Mouse (Mus musculus): Measurements from ENCODE around the gene Rspo3. TPM values are rescaled to one million over a fixed set of nuclear protein-coding genes. Genes with fewer than 3 reads are reported as not detected.

Rspo3 gene
- polyA plus RNA-seq (2016; fragmentation: Nextera tagmentation; extraction: Ambion mirVana): 7.0 and 27.4 TPM in 2 replicates

DNA sequence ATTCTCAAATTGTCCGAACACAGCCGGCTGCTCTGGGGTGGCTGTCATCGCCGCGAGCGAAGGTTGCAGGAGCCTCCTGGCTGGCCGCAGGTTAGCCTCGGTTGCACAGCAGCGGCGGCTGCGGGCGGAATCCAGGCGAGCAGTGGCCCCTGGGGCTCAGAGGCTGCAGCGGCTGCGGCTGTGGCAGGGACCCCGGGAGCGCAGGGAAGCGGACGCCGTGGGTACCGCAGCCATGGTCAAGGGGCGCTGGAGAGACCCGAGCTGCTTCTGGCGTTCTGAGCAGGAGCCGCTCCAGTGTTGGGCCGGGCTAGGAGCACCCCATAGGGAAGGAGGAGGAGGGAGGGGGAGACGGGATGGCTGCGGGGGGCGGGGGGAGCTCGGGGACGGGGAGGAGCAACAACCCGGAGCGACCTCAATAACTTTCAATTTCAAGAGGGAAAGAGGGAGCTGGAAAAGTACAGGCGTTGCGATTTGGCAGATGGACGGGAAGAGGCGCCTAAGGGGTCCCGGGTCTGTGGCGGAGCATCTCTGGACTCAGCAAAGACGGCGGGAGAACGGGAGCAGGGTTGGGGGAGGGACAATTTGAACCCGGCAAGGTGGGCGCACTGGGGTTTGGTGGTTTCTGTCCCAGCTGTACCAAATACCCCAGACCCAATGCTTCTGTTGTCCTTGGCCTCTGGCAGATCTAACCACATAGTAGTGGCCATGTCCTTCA lies at the start of gene Rspo3:
TSS of gene Rspo3 (minus strand) at position 322 of the 715 bp plus-strand sequence.
- Histone ChIP-seq H3K9me3 (no peaks in the 10 kb centered on the region), H3K4me1 (peaks cover 20% of the 10 kb centered on the region), H3K9ac (replicated peaks) (peak within 1 kb of the TSS; percentile 52), H3K36me3 (no peaks in the 10 kb centered on the region), H3K27me3 (peaks cover 39% of the 10 kb centered on the region), H3K4me2 (replicated peaks) (peak within 1 kb of the TSS; percentile 88), H3K4me3 (peak within 1 kb of the TSS; percentile 56), H3K27ac (replicated peaks) (peak within 1 kb of the TSS; percentile 30; the same call in 1 of the 2 replicates)
- peak; percentile 84 for ATAC-seq (ENCODE audit: low FRiP score, low read depth)
- under 1% methylated on average over 44 of the region's 44 CpGs for WGBS

DNA sequence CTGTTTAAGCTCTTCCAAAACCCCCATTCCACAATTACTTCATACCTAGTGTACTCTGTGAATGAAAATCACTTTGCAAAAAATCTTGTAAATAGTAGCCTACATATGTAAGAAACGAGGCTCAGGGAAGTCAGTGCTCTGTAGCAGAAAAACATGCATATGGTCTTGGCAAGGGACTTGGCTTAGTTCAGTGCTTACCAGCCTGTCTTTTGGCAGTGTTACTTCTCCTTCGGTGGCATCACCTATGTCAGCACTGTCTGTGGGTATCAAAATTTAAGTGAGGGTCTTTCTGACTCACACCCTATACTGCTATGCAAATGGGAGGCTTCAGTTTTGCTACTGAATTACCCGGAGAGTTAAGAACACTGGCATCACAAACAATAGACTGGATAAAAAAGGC lies 46.3 kb upstream of the Rspo3 start:
- 67% methylated on average over 3 of the region's 3 CpGs for WGBS
- ATAC-seq (ENCODE audit: low FRiP score, low read depth): no peak
- Histone ChIP-seq H3K4me3 (no peak overlapping the region), H3K36me3 (no peaks in the 10 kb centered on the region), H3K9ac (replicated peaks) (no peak overlapping the region), H3K27ac (replicated peaks) (no peak overlapping the region), H3K27me3 (no peaks in the 10 kb centered on the region), H3K4me2 (replicated peaks) (no peak overlapping the region), H3K4me1 (no peaks in the 10 kb centered on the region), H3K9me3 (no peaks in the 10 kb centered on the region)

DNA sequence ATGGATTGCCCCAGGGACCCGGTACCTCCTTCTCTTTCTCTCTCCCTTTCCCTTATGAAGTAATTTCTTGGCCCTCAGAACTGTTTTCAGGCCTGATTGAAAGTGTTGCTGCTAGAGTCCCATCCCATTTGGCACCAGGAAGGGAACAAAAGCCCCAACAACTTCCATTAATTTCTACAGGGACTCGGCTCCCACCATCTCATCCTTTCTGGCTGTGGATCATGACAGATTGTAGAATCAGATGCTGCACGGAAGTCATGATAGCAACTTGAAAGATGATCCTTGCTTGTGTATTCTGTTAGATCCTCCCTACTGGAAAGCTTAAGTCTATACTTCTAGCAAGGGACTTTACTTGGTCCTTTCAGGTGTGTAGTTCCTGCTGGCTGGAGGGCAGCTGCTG lies 45.8 kb upstream of the Rspo3 start:
- no peak overlapping the region for H3K4me2 ChIP-seq (replicated peaks)
- no peaks in the 10 kb centered on the region for H3K36me3 ChIP-seq
- no peak overlapping the region for H3K4me3 ChIP-seq
- ATAC-seq (ENCODE audit: low FRiP score, low read depth): no peak
- no peak overlapping the region for H3K9ac ChIP-seq (replicated peaks)
- H3K27ac ChIP-seq (replicated peaks): no peak overlapping the region
- no peaks in the 10 kb centered on the region for H3K9me3 ChIP-seq
- H3K27me3 ChIP-seq: no peaks in the 10 kb centered on the region
- WGBS: 88% methylated on average over 3 of the region's 3 CpGs
- H3K4me1 ChIP-seq: no peaks in the 10 kb centered on the region

DNA sequence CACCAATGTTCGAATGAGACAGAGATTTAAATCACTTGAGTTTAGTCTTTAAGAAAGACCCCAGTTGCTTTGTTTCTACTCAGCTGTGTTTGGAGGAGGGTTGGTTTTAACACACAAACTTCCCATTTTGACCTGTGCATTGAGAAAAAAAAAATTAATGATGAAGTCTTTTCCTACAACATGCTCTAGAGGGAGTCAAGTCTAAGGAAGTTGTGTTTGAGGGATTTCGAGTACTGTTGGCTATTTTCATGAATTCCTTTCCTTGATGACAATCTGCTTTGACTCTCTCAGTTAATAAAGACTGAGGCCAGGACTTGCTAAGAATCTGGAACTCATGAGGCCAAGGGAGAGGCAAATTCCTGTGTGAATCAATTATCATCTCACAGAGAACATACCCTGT lies 20.3 kb upstream of the Rspo3 start:
- Histone ChIP-seq H3K36me3 (no peaks in the 10 kb centered on the region), H3K9me3 (no peaks in the 10 kb centered on the region), H3K27me3 (no peaks in the 10 kb centered on the region), H3K4me3 (no peak overlapping the region), H3K9ac (replicated peaks) (no peak overlapping the region), H3K27ac (replicated peaks) (no peak overlapping the region), H3K4me2 (replicated peaks) (no peak overlapping the region), H3K4me1 (no peaks in the 10 kb centered on the region)
- WGBS: 82% methylated on average over 2 of the region's 2 CpGs
- no peak for ATAC-seq (ENCODE audit: low FRiP score, low read depth)

DNA sequence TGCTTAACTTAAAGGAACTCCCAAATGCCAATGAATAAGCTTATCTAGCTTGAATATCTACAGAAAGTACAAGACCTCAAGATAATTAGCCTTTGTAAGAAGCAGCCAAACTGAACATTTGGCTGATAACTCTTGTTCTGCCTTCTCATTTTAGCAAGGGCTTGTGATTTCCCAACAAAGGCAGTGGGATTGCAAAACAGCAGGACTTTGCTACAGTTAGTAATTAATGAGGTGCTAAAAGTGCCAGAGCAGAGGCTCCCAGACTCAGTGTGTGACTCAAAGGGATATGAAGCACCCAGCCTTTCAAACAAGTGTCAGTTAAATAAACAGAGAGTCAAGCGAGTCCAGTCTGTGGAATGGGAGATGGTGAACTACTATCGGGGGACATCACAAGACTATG lies 18.7 kb upstream of the Rspo3 start:
- no peak overlapping the region for H3K4me2 ChIP-seq (replicated peaks)
- no peaks in the 10 kb centered on the region for H3K4me1 ChIP-seq
- 73% methylated on average over 2 of the region's 2 CpGs for WGBS
- no peaks in the 10 kb centered on the region for H3K9me3 ChIP-seq
- H3K27ac ChIP-seq (replicated peaks): no peak overlapping the region
- ATAC-seq (ENCODE audit: low FRiP score, low read depth): no peak
- no peaks in the 10 kb centered on the region for H3K27me3 ChIP-seq
- H3K4me3 ChIP-seq: no peak overlapping the region
- no peak overlapping the region for H3K9ac ChIP-seq (replicated peaks)
- H3K36me3 ChIP-seq: no peaks in the 10 kb centered on the region

DNA sequence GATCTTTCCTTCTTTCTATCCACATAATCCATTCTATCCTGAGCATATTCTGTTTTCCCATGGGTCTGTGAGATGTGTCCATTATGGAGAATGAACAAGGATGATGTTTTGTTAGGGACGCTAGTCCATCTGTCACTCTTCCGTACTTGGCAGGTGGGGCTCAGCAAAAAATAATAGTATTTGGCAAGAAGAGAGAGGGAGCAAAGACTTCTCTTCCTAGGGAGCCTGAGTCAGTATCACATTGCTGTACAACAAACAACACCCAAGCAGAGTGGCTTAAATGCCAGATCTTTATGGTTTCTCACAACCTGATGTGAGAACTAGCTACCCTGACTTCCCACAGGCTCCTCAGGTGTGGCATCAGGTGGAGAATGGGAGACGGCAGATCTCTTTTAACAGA lies 7.3 kb upstream of the Rspo3 start:
- Histone ChIP-seq H3K27me3 (0 out of 2 replicates have a peak, but pooled peaks cover under 1% of the 10 kb centered on the region), H3K36me3 (no peaks in the 10 kb centered on the region), H3K9me3 (no peaks in the 10 kb centered on the region), H3K4me2 (replicated peaks) (no peak overlapping the region), H3K4me3 (no peak overlapping the region), H3K9ac (replicated peaks) (no peak overlapping the region), H3K4me1 (no peaks in the 10 kb centered on the region), H3K27ac (replicated peaks) (no peak overlapping the region)
- 88% methylated on average over 3 of the region's 3 CpGs for WGBS
- no peak for ATAC-seq (ENCODE audit: low FRiP score, low read depth)

DNA sequence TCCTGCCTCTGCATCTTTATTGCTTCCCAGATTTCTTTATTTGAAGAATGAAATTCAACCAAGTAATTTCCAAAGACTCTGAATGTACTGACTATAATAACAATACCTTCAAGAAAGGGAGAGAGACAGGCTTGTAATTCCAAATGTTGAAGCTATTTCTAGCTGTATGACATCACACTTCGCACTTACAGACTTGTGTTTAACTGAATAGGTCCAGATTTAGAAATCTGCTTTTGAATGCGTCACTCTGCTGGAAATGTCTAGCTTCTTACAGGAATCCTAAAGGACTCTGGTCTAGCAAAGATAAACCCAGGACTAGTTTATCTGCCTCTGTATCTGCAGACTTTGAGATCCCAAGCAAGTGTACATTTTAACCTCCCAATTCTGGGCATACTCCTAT lies 3.8 kb upstream of the Rspo3 start:
- Histone ChIP-seq H3K9me3 (no peaks in the 10 kb centered on the region), H3K4me3 (no peak overlapping the region), H3K4me2 (replicated peaks) (no peak overlapping the region), H3K27ac (replicated peaks) (no peak overlapping the region), H3K4me1 (peaks cover 5% of the 10 kb centered on the region), H3K27me3 (peaks cover 25% of the 10 kb centered on the region), H3K36me3 (no peaks in the 10 kb centered on the region), H3K9ac (replicated peaks) (no peak overlapping the region)
- no peak for ATAC-seq (ENCODE audit: low FRiP score, low read depth)
- WGBS: 83% methylated on average over 2 of the region's 2 CpGs

DNA sequence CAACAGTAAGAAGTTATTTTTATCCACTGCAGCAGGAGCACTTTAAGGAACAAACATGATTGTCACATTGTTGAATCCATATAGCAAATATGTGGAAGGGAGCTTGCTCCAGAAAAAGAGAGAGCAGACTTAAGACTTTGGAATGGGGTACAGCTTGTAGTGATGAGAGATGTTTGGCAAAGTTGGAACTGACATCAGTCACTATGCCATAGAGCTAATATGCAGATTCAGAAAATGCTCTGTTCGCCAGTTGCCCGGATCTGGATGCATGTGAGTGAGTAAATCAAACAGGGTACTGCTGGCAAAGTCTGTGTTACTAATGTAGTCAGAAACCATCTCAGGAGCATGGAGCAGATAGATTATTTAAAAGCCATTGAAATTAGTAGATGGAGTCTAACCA lies 3.1 kb upstream of the Rspo3 start:
- ATAC-seq (ENCODE audit: low FRiP score, low read depth): no peak
- Histone ChIP-seq H3K27ac (replicated peaks) (no peak overlapping the region), H3K4me2 (replicated peaks) (no peak overlapping the region), H3K4me3 (no peak overlapping the region), H3K9me3 (no peaks in the 10 kb centered on the region), H3K27me3 (peaks cover 32% of the 10 kb centered on the region), H3K9ac (replicated peaks) (no peak overlapping the region), H3K4me1 (peaks cover 13% of the 10 kb centered on the region), H3K36me3 (no peaks in the 10 kb centered on the region)
- WGBS: 80% methylated on average over 2 of the region's 2 CpGs

DNA sequence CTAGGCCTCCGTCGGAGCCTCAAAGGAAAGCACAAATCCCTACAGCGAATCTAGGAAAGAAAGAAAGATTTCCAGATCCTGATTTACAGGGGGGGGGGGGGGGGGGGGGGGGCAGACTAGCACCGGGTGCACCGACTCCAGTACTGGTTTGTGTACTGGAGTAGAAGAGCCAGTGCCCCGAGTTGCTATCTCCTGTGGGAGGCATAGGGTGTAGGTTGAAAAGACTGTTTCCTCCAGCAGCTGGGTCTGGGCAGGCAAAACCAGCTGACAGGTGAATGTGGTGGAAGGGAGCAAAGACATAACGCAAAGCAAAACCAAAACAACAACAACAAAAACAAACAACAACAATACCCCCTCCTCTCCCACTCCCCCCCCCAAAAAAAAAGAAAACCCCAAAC lies 838 bp downstream of the Rspo3 start:
- Histone ChIP-seq H3K4me3 (peak overlapping the region; percentile 56), H3K4me2 (replicated peaks) (peak overlapping the region; percentile 88), H3K9me3 (no peaks in the 10 kb centered on the region), H3K36me3 (no peaks in the 10 kb centered on the region), H3K27me3 (peaks cover 39% of the 10 kb centered on the region), H3K4me1 (peaks cover 20% of the 10 kb centered on the region), H3K27ac (replicated peaks) (no peak overlapping the region), H3K9ac (replicated peaks) (peak overlapping the region; percentile 52)
- 0% methylated on average over 7 of the region's 7 CpGs for WGBS
- peak; percentile 24; the same call in 1 of the 2 replicates for ATAC-seq (ENCODE audit: low FRiP score, low read depth)

DNA sequence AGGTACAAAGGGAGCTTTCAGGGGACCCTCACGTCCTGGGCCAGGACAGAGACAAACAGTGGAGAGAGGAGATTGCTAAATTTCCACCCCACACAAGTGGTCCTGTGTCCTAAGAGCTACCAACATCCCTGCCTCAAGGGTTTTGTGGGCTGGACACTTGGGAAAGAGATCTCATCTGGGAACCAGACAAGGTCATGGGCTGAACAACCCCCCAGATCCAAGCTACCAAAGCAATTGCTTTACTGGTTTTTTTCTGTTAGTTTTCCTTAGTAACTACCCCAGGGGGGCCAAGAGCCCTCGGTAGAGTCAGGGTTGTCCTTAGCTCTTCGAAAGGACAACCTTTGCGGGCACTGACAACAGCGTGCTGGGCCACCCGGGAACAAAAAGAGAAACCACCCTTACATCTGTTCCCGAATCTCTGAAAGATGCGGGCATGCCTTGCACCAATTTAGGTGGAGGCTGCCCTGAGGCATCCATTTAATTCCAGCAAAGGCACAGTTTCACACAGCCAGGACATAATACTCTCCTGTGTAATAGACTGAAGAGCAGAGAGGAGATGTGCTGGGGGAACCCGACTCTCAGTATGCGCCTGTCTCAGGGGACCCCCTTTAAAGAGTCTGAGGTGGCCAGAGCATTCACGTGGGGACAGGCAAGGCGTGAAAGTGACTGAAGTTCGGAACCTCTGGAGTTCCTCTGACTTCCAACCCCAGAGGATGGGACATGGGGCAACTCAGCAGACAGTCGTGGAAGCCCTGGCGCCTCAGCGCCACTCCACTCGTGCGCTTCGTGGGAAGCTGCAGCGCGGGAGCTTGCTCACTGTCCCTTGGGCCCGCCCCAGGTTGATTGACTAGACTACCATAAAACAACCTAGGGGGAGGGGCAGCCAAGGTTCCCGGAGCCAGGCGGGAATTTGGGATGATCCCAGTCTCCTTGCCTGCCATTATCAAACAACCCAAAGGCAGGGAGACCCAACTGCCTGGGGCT lies 1.5 kb downstream of the Rspo3 start:
- H3K4me1 ChIP-seq: peaks cover 20% of the 10 kb centered on the region
- under 1% methylated on average over 24 of the region's 24 CpGs for WGBS
- ATAC-seq (ENCODE audit: low FRiP score, low read depth): peak; percentile 10
- peaks cover 39% of the 10 kb centered on the region for H3K27me3 ChIP-seq
- H3K9ac ChIP-seq (replicated peaks): peak overlapping the region; percentile 52
- peak overlapping the region; percentile 56 for H3K4me3 ChIP-seq
- peak overlapping the region; percentile 88 for H3K4me2 ChIP-seq (replicated peaks)
- no peak overlapping the region for H3K27ac ChIP-seq (replicated peaks)
- H3K36me3 ChIP-seq: no peaks in the 10 kb centered on the region
- H3K9me3 ChIP-seq: no peaks in the 10 kb centered on the region

DNA sequence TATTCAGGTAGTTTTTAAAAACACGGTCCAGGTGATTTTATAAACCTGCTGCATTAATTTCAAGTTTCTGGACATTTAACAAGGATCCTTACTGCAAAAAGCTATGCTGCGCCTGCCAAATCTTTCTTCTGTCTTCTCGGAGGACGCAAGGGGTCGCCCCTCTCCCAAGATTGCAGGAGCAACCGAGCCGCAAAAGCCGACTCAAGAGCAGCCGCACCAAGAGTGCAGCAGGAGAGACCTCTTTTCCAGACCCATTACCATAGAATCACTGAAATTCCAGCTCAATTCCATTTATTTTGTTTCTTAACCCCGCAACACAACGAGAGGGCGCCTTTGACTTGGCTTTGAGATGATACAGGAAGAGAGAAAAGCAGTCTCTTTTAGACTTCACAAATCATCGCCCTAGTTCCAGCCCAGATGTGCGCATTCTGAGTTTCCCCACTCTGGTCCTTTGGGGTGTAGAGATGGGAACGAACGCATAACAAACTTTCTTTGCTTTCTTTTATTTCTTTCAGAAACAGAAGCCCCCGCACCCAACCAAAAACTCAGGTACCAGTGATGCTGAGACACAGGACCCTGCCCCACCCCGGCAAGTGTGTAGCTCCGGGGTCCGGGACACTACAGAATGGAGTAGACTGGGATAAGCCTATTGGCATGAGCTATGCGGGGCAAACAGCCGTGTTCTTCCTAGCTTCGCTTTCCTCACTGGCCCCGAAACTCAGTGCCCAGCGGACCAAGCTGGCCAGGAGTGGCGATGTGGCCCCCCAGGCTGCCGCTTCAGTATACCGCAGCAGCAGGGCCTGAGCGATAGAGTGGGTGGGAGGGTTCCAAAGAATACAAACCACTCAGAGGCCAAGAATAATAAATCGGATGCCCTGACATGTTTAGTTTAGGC lies 2.6 kb downstream of the Rspo3 start:
- ATAC-seq (ENCODE audit: low FRiP score, low read depth): peak; percentile 69
- H3K4me2 ChIP-seq (replicated peaks): peak overlapping the region; percentile 88
- H3K4me1 ChIP-seq: peaks cover 20% of the 10 kb centered on the region
- no peaks in the 10 kb centered on the region for H3K9me3 ChIP-seq
- H3K9ac ChIP-seq (replicated peaks): peak overlapping the region; percentile 48; the same call in 1 of the 2 replicates
- peak overlapping the region; percentile 56 for H3K4me3 ChIP-seq
- WGBS: 1% methylated on average over 30 of the region's 30 CpGs
- H3K27ac ChIP-seq (replicated peaks): no peak overlapping the region
- H3K36me3 ChIP-seq: no peaks in the 10 kb centered on the region
- peaks cover 39% of the 10 kb centered on the region for H3K27me3 ChIP-seq

Measured in midbrain, embryonic 12.5 days (tissue).